Mouse (Mus musculus) kidney, adult 8-10 months (tissue): ENCODE results near the gene U2af1.
A peak's percentile ranks its signal among the peaks of the same experiment; 100 is the strongest.

Source experiments
- DNase-seq, 2 experiments: peaks; one replicate each; pipeline ENCODE4 v3.0.0; 2022

The U2af1 gene

DNA sequence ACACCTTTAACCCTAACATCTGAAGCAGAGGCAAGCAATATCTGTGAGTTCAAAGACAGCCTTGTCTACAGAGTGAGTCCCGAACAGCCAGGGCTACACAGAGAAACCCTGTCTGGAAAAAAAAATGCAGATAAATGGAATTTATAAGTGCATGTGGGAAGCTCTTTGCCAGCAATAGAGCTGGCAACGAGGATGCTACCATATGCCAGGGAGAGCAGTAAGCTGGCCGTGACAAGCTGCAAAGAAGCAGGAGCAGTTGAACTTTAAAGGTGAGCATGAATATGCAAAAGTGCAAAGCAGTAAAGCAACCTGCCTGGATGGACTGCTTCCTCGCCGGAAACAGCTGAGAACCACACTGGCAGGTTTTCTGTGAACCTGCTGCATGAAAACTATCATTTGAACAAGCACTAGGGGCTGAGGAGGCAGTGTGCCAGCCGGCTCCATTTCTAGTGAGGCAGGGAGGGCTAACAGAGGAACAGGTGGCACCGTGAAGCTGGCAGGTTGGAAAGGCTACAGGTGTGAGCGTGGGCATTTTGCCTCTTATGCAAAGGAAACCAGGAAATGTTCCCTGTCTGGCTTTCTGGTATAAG lies 2.1 kb upstream of the U2af1 start:
- peak in 1 of 2 experiments; percentile 46 for DNase-seq

DNA sequence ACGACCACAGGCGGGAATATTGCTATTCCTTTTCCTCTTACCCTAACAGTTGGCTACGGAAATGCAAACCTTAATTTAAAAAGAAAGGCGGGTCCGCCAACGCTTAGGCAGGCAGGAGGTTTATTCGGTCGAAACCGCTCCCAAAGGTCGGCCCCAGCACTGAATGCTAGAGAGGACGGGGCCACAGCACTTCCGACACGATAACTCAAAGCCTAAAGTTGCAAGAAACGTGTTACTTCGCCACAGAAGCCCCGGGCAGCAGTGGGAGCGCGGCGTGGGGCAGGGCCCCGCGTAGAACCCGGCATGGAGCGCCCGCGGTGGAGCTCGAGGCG lies 590 bp downstream of the U2af1 start:
- peak in 1 of 2 experiments; percentile 32 for DNase-seq

DNA sequence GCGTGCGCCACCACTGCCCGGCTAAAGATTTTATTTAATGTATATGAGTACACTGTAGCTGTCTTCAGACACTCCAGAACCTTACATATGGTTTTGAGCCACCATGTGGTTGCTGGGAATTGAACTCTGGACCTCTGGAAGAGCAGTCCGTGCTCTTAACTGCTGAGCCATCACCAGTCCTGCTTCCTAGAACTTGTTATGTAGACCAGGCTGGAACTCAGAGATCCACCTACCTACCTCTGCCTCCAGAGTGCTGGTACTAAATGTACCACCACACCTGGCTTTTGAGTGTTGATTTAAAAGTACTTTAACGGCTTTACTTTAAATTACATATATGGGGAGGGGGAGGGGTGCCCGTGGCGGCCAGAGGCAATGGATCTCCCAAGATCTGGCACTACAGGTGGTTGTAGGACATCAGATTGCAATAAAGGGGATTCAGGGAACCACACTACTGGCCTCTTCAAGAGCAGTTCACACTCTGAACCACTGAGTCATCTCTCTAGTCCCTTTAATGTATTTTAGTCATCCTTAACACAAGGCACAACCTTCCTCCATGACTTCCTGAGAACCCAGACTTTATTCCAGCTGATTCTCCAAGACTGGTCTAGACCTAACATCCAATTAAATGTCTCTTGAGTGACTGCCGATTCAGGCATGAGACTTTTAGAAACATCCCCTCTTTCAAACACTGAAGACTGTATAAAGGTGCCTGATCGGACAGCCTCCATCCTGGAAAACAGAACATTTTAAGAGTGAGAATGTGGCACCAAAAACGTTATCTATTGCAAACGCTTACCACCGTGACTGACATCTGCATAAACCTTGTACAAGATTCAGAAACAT lies 1.3 kb downstream of the U2af1 start:
- no peak for DNase-seq

DNA sequence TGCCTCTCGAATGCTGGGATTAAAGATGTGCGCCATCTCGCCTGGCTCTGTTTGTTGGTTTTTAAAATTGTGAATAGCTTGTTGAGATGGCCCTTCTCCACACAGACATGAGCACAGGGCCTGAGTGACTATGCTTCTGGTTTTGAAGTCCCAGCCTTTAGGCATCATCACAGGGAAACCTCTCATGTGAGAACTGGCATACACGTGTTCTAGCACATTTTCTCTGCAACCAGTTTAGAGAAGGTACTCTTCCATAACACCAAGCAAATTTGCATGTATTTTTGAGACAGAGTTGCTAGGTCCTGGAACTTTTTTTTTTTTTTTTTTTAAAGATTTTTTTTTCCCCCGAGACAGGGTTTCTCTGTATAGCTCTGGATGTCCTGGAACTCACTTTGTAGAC lies 2.0 kb downstream of the U2af1 start:
- DNase-seq: no peak

DNA sequence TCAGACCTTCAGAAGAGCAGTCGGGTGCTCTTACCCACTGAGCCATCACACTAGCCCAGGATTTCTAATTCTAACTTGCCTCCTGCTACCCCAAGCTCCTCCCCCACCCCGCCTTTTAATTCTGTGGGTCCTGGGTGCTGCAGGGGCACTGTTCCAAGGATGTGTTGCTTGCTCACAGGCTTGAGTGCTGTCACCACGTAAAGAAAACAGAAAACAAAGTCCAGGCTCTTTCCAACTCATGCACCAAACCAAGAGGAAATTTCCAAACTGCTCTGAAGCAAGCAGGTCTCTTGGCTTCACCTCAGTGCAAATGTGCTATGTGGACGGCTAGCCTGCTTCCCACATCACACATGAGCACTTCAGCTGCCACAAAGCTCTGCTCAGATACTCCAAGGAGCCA lies 3.3 kb downstream of the U2af1 start:
- DNase-seq: peak; percentile 44 to 54

DNA sequence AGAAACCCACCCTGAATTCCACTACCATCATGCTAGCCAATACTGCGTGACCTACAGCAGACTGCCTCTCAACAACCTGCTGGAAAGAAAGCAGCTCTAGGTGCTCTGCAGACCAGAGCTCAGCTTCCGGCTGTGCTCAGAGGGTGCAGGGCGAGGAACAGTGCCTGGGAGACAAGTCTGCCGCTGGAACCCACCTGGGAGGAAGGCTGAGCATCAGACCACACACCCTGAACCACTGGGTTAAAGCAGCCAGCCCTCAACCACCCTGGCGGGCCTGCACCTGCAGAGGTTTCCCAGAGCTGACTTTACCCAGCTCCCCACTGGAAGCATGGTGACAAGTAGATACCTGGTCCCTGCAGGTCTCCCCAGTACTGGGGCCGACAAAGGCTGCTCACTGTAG lies 5.4 kb downstream of the U2af1 start:
- no peak for DNase-seq

DNA sequence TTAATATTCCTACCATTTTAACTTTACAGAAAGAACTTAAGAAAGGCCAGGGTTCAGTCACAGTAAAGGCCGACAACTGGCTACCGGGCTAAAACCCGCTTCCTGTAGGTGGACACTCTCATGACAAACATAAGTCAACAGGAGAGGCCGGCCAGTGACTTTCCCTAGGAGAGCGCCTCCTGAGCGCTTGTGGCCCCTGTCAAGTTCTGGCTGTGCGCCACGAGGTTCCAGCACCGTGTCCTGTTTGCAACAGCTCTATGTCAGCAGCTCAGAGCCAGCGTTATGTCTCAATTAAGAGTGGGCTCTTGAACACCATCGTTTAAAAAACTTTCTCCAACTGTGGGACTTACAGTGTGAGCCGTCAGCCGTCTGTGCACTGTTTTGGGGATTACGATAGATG lies 6.5 kb downstream of the U2af1 start:
- DNase-seq: no peak

DNA sequence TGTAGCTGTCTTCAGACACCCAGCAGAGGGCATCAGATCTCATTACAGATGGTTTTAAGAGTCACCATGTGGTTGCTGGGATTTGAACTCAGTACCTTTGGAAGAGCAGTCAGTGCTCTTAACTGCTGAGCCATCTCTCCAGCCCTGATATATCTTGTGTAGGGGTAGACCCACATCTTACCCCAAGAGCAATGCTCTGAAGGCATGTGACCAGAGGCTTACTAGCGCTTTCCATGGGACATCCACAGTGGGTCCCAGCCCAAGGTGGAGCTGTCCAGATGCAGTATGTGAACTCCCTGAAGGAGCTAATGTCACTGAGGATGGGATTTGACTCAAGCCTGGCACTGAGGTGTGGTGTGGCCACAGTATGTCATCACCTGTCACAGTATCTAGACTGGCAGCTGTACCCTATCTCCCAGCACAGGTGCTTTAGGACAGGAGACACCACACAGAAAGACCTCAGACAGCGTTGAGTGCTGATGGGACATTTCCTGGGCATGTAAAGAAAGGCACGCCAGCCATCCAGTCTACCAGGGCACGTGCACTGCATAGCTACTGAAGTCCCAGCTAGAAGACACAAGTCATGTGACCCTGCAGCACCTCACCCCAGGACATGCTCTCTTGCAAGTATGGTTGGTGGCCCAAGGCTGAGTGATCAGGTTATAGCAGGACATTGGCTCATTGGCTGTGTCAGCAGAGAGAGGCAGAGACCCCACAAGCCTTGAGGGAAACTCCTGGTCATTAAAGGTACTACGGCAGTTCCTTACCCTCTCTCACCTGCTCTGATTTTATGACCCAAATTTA lies 12.3 kb downstream of the U2af1 start:
- no peak for DNase-seq

DNA sequence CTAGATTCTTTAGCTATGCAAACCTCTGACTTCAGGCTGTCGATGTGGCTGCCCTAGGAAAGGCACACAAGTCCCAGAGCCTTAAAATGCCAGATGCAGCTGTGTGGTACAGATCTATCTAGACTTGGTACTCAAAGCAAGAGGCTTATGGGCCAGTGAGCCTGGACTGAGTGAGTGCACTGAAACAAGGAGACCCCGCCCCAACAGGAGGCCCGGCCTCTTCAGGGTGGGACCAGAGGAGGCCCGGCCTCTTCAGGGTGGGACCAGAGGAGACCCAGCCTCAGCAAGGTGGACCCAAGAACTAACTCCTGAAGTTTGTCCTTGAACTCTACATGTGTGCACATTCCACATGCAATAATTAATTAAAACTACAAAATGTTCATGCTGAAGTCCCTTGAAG lies 15.8 kb downstream of the U2af1 start:
- no peak for DNase-seq

DNA sequence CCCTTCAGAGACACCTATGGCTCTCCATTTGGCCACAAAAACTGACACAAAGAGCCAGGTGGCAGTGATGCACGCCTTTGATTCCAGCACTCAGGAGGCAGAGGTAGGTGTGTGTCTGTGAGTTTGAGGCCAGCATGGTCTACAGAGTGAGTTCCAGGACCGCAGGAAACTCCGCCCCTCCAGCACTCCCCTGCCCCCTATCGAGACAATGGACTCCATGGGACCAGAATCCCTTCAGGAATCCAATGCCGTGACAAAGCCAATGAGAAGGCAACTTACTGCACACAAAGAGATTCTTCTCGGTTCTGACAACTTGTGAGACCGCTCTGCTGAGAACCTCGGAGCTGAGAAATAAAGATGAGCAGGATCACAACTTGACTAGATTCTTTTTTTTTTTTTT lies 16.4 kb downstream of the U2af1 start:
- DNase-seq: no peak

DNA sequence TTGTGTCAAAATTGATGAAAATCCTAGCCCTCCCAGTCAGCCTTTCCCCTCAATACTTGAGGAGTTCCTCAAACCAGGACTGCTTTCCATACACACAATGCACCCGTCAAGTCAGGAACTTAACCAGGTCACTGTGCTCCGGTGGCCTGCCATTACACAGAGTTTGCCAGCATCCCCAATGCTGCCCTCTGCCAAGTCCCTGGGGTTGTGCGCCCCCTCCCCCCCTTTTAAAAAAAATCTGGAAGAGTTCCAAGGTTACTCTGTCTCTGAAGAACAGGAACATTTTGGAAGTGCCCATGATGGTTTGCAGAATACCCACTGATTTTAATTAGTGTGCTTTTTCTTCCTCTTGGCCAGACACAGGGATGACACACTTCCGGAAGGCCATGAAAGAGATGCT lies 19.0 kb downstream of the U2af1 start:
- DNase-seq: no peak

DNA sequence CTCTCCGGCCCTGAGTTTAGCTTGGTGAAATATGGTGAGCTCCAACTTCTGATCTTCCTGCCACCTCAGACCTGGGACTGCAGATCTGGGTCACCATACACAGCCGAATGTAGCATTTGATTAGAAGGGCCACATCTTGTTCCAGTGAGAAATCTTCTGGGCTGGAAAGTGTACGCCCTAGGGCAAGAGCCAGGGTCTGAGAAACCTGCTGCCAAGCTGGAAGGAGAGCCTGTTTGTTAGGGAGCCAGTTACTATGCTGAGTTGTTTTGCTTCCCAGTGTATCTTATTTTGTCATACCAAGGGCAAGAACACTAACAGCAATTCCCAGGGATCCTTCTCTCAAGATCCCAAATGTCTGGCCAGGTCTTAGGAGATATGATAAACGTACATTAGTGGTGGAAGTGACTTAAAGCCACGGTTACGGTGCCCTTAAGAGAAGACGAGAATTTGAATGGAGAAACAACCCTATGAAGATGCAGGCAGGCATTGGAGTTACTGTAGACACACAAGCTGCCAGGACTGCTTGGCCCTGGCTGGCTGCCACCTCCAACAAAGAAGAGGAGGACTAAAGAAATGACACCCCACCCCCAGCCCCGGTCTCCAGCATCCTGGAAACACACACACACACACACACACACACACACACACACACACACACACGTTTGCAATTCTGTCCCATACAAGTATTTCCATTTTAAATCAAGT lies 20.7 kb downstream of the U2af1 start:
- peak in 1 of 2 experiments; percentile 25 for DNase-seq

DNA sequence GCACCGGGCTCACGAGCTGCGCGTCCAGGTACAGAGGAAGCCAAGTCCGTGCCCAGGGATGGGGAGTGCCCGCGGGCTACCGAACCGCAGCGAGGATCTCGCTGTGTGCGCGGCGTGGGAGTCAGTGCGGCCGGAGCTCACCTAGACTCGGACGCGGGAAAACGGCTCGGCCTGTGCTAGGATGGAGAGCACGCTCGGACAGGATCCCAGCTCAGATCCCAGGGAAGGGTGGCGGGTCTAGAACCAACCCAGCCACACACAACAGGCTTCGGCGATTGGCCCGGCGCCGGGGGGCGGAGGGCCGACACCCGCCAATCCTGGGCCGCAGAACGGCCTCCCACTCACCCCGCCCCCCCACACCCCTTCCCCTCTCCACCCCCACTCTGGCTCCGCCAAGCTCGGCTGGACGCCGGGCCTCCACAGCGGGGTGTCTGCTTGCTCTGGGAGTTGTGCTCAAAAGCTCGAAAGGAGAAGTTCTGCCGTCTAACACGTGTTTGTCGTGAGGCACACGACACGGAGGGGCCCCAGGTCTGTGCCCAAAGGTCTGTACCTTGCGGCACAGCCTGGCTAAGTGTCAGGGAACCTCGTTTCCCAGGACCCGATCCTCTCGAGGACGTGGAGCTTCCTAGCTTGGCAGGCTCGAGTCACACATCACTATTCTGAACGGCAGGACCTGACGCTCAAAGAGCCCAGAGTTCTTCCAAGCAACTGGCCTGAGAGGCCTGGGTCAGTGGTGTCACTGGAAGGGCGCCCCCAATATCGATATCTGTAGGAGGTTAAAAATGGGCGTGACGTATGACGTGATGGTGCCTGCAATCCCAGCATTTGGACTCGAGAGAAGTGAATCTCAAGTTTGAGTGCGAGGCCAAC lies 21.5 kb downstream of the U2af1 start, which contains the start of gene Cbs:
TSS of gene Cbs (minus strand) at position 297 of the 870 bp plus-strand sequence.
- DNase-seq: peak; percentile 89 to 90

DNA sequence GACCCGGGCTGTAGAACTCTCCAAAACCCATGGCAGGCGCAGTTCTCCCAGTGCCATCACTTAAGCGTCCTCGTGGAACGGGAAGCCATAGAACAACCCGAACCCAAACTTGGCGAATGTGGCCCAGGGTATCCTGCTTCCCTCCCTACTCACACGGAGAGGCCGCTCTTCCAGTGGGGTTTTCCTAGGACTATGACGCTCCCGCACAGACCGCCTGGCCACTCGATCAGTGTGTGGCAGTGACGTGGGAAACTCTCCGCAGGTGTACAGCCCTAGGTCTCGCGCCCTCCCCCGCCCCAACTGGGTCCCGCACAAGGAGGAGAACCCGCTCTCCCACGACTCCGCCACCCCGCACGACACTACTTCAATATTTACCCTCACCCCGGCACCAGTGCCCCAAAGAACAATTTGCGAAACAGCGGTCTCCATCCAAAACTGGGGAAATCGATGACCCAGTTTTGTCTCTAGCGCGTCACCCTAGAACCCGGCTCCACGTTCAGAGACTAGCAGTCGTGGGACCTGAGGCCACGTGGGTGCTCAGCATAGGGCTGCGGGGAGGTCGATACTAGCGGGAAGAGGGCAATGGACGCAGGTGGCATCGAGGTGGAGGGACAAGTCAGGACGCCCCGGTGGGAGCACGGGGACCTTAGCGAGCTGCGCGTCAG lies 22.3 kb downstream of the U2af1 start:
- no peak for DNase-seq

DNA sequence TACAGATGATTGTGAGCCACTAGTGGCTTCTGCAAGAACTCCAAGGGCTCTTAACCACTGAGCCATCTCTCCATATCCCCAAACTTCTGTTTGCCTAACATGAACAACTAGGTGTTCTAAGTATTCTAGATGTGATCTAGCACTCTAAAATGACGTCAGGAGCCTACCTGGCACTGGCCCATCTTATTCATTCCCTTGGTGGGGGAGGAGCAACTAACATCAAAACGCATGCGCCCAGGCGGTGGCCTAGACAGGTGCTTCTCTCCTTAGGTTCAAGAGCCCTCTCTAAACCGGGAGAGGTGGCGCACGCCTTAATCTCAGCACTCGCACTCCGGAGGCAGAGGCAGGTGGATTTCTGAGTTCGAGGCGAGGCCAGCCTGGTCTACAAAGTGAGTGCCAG lies 22.9 kb downstream of the U2af1 start:
- DNase-seq: peak in 1 of 2 experiments; percentile 53

DNA sequence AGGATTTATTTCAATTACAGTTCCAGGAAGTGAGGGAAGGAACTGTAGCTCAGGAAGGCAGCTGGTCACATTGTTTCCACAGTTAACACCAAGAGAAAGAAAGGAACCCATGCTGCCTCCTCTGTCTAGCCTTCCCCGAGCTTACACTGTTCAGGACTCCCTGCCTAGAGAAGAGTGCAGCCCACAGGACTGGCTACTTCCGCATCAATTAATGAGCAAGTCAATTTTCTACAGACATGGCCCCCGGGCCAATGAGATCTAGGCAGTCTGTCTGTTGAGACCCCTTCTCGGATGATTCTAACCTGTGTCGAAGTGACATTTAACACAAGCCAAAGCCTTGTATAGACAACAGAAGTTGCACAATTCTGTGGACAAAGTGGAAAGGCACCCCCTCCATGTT lies 23.8 kb downstream of the U2af1 start:
- DNase-seq: no peak

DNA sequence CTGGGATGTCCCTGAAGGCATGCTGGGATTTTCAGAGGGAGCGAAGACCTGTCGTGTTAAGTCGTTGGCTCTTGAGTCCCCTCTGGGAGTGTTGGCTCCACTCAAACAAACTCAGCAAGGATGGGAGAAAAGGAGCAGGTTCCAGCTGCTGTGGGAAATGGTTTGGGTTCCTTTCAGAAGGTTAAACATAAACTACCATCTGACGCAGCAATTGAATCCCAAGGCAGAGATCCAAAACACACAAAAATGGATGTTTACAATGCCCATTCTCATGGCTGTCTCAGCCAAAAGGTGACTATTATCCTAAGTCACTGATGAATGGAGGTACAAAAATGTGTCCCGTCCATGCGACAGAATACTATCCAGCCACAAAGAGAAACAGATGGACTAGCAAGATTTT lies 25.7 kb downstream of the U2af1 start:
- peak; percentile 41 to 63 for DNase-seq

DNA sequence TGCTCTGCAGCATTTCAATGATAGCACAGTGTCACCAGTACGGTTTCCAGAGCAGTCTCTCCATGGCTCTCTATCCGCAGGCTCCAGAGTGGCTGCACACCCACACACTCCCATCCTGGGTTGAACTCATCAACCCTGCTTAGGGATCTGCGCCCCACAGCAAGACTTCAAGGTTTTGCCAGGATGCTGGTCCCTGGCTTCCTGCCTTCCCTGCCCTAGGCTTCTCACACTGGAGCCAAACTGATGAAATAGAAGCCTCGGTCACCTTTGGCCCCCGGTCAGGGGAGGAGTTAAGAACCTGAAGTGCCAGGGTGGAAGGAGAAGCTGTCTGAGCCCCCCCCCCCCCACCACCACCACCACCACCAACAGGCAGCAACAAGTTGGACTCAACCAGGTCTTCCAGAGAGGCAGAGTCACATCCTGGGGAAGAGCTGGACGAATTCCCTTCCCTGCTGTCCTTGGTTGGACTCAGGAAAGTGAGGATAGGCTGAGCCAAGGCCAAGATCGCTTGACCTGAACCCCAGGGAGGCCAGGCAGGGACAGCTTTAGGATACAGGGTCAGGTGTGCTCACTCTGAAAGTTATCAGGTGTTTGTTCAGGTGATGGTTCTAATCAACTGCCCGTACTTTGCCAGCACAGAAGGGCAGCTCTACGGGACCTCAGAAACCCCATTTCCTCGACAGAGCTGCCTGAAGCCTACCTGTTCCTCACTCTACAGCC lies 27.5 kb downstream of the U2af1 start:
- peak in 1 of 2 experiments; percentile 49 for DNase-seq

DNA sequence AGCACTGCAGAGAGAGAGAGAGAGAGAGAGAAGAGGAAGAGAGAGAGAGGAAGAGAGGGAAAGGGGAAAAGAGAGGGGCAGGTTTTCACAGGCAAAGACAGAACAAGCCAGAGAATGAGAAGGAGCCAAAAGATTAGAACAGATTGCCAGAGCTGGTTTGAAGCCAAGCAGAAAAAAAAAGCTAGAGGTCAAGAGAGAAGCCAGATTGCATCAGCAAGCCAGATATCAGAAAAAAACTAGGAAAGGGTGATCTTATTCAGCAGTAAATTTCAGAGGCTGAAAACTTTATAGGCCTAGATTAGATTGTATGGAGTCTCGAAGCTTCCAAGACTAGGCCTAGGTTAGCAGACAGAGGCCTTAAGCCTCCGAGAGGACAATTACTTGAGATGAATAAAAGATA lies 30.7 kb downstream of the U2af1 start:
- DNase-seq: no peak

DNA sequence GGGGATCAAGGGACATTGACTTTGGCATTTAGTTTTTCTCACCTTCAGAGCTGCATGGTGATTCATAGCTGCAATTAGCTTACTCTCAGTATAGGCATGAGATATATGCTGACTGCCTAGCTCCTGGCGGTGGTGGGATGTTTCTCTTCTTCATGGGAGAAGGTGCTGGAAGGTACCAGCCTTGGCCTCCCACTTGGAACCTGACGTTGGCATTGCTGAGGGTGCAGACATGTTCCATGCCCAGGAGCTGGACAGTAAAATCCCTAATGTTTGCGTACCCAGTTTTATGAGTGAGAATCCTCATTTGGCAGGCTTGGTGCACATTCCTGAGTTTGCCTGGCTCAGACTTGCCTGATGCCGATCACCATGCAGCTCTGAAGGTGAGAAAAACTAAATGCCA lies 35.6 kb downstream of the U2af1 start:
- DNase-seq: no peak
